Mouse (Mus musculus) mesoderm, embryonic 11.5 days (tissue): ENCODE measurements around the gene Ak8.
A peak's percentile ranks its signal among the peaks of the same experiment; 100 is the strongest.

Source experiments
- DNase-seq: peaks from one replicate; pipeline ENCODE4 v3.0.0-alpha.2; 2012; ENCODE audit warnings: low read depth, low spot score

Ak8 gene

GRCm38 (mm10) chr2:28730676-28731075 lies 30.7 kb downstream of the Ak8 start:
- no peak for DNase-seq

- DNase-seq = no peak
Observed at GRCm38 (mm10) chr2:28737112-28737511, 37.1 kb downstream of the Ak8 start.

GRCm38 (mm10) chr2:28740159-28740558 lies 40.2 kb downstream of the Ak8 start:
- DNase-seq = no peak

- DNase-seq = no peak
Observed at GRCm38 (mm10) chr2:28742701-28743100, 42.7 kb downstream of the Ak8 start.

- no peak for DNase-seq
Observed at GRCm38 (mm10) chr2:28746682-28747332, 46.8 kb downstream of the Ak8 start.

- DNase-seq = no peak
Observed at GRCm38 (mm10) chr2:28747705-28748104, 47.7 kb downstream of the Ak8 start.

GRCm38 (mm10) chr2:28751186-28751585 lies 51.2 kb downstream of the Ak8 start:
- peak; percentile 55 for DNase-seq

GRCm38 (mm10) chr2:28751658-28752057 lies 51.7 kb downstream of the Ak8 start:
- DNase-seq = no peak

GRCm38 (mm10) chr2:28752388-28752787 lies 52.4 kb downstream of the Ak8 start:
- DNase-seq = no peak

- peak; percentile 86 for DNase-seq
Observed at GRCm38 (mm10) chr2:28755451-28755850, 55.5 kb downstream of the Ak8 start.

- peak; percentile 76 for DNase-seq
Observed at GRCm38 (mm10) chr2:28756201-28756600, 56.2 kb downstream of the Ak8 start.

GRCm38 (mm10) chr2:28759441-28759840 lies 59.5 kb downstream of the Ak8 start:
- DNase-seq = no peak

- DNase-seq = no peak
Observed at GRCm38 (mm10) chr2:28766590-28766989, 66.6 kb downstream of the Ak8 start.

- DNase-seq = no peak
Observed at GRCm38 (mm10) chr2:28767041-28767440, 67.1 kb downstream of the Ak8 start.

- peak; percentile 45 for DNase-seq
Observed at GRCm38 (mm10) chr2:28770697-28771096, 70.7 kb downstream of the Ak8 start.

- DNase-seq = no peak
Observed at GRCm38 (mm10) chr2:28774073-28774472, 74.1 kb downstream of the Ak8 start.

- DNase-seq = no peak
Observed at GRCm38 (mm10) chr2:28776728-28777127, 76.8 kb downstream of the Ak8 start.

- no peak for DNase-seq
Observed at GRCm38 (mm10) chr2:28780001-28780782, 80.2 kb downstream of the Ak8 start.

GRCm38 (mm10) chr2:28781310-28781709 lies 81.3 kb downstream of the Ak8 start:
- no peak for DNase-seq

- DNase-seq = no peak
Observed at GRCm38 (mm10) chr2:28786355-28787066, 86.5 kb downstream of the Ak8 start.

GRCm38 (mm10) chr2:28787067-28787619 lies 87.2 kb downstream of the Ak8 start:
- no peak for DNase-seq

GRCm38 (mm10) chr2:28792931-28793610 lies 93.1 kb downstream of the Ak8 start:
- peak; percentile 91 for DNase-seq
